Mouse (Mus musculus) stomach, postnatal 0 days (tissue): ENCODE data around the gene Sptbn2.

Source experiments
- CTCF ChIP-seq: IDR thresholded peaks from 2 replicates; pipeline ENCODE4 v1.5.1; 2016; ENCODE audit warnings: antibody characterized with exemption, low read depth, mild to moderate bottlenecking, moderate library complexity
- EP300 ChIP-seq: optimal IDR thresholded peaks from 2 replicates; pipeline ENCODE3; 2016; ENCODE audit warnings: antibody characterized with exemption

GRCm38 (mm10) chr19:4748493-4748892 lies 37.5 kb downstream of the Sptbn2 start:
- TF ChIP-seq CTCF (no peak), EP300 (no peak)
